Mouse (Mus musculus): Measurements from ENCODE around the gene Rnf180.

GRCm38 (mm10) chr13:105250767-105251166 lies 43.8 kb downstream of the Rnf180 start:
- TF ChIP-seq GATA1 (IDR thresholded peaks at IDR 0.05; ENCODE audit: borderline replicate concordance, low read length) (no peak), FLI1 (IDR thresholded peaks at IDR 0.05; ENCODE audit: low read length) (no peak)
